Comparison of ENCODE assay signal across 31 mouse cellular contexts in the genomic region with DNA sequence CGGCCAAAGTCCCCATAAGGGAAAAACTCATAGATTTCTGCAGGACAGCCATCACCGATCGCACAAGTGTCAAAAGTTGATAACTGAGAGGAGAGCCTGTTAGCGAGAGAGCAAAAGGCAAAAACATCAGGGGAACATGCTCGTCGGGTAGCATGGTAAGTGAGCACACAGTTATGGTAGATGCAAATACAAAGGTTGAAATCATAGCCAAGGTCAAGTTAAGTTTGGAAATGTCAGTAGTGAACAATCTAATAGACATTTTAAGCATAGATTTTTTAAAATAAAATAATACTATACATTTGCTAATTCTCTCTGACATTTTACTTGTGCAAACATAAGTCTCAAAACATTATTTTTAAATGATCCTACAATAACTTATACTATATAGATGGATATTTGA. TPM values are rescaled to one million over a fixed set of nuclear protein-coding genes. Genes with fewer than 3 reads are reported as not detected.
"Had no signal": no experiment of that assay in that cellular context is flagged by ENCODE, and none has a peak within 500 bp of the region (broad histone marks: within the 10 kb centered on the region; RNA-seq: fewer than 3 reads in every experiment).

A gene (minus strand): TSS at position 101 of the 400 bp plus-strand sequence.

- H3K4me1 ChIP-seq: embryonic facial prominence, embryonic 10.5 days; embryonic facial prominence, embryonic 12.5 days; embryonic facial prominence, embryonic 13.5 days; embryonic facial prominence, embryonic 15.5 days; forebrain, embryonic 10.5 days; forebrain, embryonic 12.5 days; forebrain, embryonic 13.5 days; forebrain, embryonic 15.5 days; heart, embryonic 10.5 days had no signal

- H3K4me3 ChIP-seq: embryonic facial prominence, embryonic 10.5 days; embryonic facial prominence, embryonic 12.5 days; embryonic facial prominence, embryonic 13.5 days; embryonic facial prominence, embryonic 15.5 days; erythroblast, embryonic 14.5 days; forebrain, embryonic 10.5 days; forebrain, embryonic 12.5 days; forebrain, embryonic 13.5 days; forebrain, embryonic 15.5 days; gastrocnemius, adult 2 months; heart, adult 2 months; heart, embryonic 10.5 days had no signal

- H3K27me3 ChIP-seq: embryonic facial prominence, embryonic 12.5 days; embryonic facial prominence, embryonic 13.5 days; embryonic facial prominence, embryonic 15.5 days; forebrain, embryonic 12.5 days; forebrain, embryonic 13.5 days; forebrain, embryonic 15.5 days had no signal

- DNase-seq: cerebellum, adult 9-11 months; cerebellum, postnatal 10 days; cerebellum, postnatal 14 days; cerebellum, postnatal 25 days; cerebellum, postnatal 36 days; embryo, embryonic 11 days; forebrain, postnatal 0 days; gastrocnemius, adult 2 months; gastrocnemius, postnatal 10 days; gastrocnemius, postnatal 14 days; gastrocnemius, postnatal 25 days; gastrocnemius, postnatal 36 days; heart, adult 18-20 months; heart, adult 2 months had no signal

- H3K27ac ChIP-seq: embryonic facial prominence, embryonic 10.5 days; embryonic facial prominence, embryonic 12.5 days; embryonic facial prominence, embryonic 13.5 days; embryonic facial prominence, embryonic 15.5 days; forebrain, embryonic 10.5 days; forebrain, embryonic 12.5 days; forebrain, embryonic 13.5 days; forebrain, embryonic 15.5 days; gastrocnemius, adult 2 months; heart, adult 2 months; heart, embryonic 10.5 days had no signal

RNA-seq across cellular contexts. Expression of the gene that starts here (rescaled TPM):
- polyA plus RNA-seq: embryonic facial prominence, embryonic 10.5 days; embryonic facial prominence, embryonic 11.5 days; embryonic facial prominence, embryonic 12.5 days; embryonic facial prominence, embryonic 13.5 days; embryonic facial prominence, embryonic 14.5 days; embryonic facial prominence, embryonic 15.5 days; erythroblast, embryonic 14.5 days; forebrain, embryonic 10.5 days; forebrain, embryonic 11.5 days; forebrain, embryonic 12.5 days; forebrain, embryonic 13.5 days; forebrain, embryonic 14.5 days; forebrain, embryonic 15.5 days; forebrain, embryonic 16.5 days; frontal cortex, adult 2 months; gonadal fat pad, adult 2 months; heart, adult 2 months; heart, embryonic 10.5 days had no signal
